Mouse (Mus musculus) kidney, adult 2 months (tissue): ENCODE results near the gene Top1. TPM values are rescaled to one million over a fixed set of nuclear protein-coding genes. Genes with fewer than 3 reads are reported as not detected.

ENCODE experiments used
- DNase-seq: peaks from one replicate; pipeline ENCODE4 v3.0.0; 2021
- H3K27ac ChIP-seq: fragments of 200-500 bp; 2 replicates; pipeline ENCODE4 v1.5.1; 2012; ENCODE audit warnings: low read depth, low read length, control low read depth, inconsistent platforms; ENCODE audit not compliant: insufficient read depth
- H3K27me3 ChIP-seq: fragments of 200-500 bp; replicated peaks from 2 replicates; pipeline ENCODE4 v1.6.1; 2012; ENCODE audit warnings: mild to moderate bottlenecking, moderate library complexity, low read length, inconsistent platforms; ENCODE audit not compliant: control insufficient read depth, insufficient read depth
- H3K36me3 ChIP-seq: fragments of 200-500 bp; 2 replicates; pipeline ENCODE4 v1.6.1; 2012; ENCODE audit warnings: mild to moderate bottlenecking, moderate library complexity, low read length, inconsistent platforms; ENCODE audit not compliant: control insufficient read depth, insufficient read depth
- H3K4me1 ChIP-seq: fragments of 200-500 bp; 2 replicates; pipeline ENCODE4 v1.6.1; 2011; ENCODE audit warnings: low read length; ENCODE audit not compliant: control insufficient read depth, insufficient read depth
- H3K4me3 ChIP-seq: fragments of 200-500 bp; 2 replicates; pipeline ENCODE4 v1.5.1; 2011; ENCODE audit warnings: mild to moderate bottlenecking, low read depth, low read length, control low read depth; ENCODE audit not compliant: insufficient read depth
- CTCF ChIP-seq: fragments of 200-500 bp; conservative IDR thresholded peaks from 2 replicates; pipeline ENCODE4 v1.5.1; 2011; ENCODE audit warnings: low read depth, mild to moderate bottlenecking, control low read depth, low read length, moderate library complexity, mixed read lengths; ENCODE audit not compliant: insufficient read depth, insufficient read length
- POLR2A ChIP-seq: fragments of 200-500 bp; IDR thresholded peaks from one replicate; pipeline ENCODE4 v1.6.1; 2011; ENCODE audit warnings: low read depth, low read length, control low read depth
- WGBS: fragments of 180-500 bp; shearing (Covaris S2); methylation state at CpG from one replicate; pipeline ENCODE4 v1.1.7; 2018; 5-methylcytosine and 5-hydroxymethylcytosine counted together
- polyA plus RNA-seq: library from polyadenylated mRNA; depleted of rRNA; stranded (reverse); fragments of >200 nt; gene quantifications from 2 replicates; pipeline ENCODE4 v1.2.3, GENCODE M21; 2012

Gene Top1
- polyA plus RNA-seq, 1 experiment, result 9.2 TPM

DNA sequence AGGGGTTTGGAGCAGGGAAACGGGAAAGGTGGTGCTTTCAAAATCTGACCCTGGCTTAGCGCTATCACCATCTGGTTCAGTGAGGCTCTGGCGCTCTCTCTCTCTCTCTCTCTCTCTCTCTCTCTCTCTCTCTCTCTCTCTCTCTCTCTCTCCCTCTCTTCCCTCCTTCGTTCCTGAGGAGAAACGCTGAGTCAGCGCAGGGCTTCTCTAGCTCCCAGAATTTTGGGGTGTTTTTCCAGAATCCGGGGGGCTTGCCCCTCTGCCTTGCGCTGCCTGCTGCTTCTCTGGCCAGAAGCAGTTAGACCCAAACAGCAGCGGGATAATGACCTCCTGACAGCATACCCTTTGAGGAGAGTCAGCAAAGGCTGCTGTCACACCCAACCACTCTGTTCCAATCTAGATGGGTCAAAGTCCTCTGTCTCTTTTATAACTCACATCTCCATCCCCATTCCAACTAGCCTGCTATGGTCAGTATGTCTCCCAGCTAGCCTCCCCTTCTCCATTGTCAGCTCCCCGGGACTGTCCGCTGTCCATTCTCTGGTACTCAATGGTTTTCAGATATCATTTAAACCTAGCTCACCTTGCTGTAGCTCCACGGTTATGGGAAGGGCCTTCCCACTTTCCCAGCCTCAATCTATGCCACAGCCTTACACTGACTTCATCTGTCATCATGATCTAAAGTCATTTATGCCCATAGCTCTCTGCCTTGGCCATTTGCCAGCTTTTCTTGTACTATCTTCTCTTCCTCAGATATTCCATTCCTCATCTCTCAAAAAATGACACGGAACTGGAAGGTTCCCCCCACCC lies 5.6 kb upstream of the Top1 start:
- no peak overlapping the region for H3K4me3 ChIP-seq
- H3K27ac ChIP-seq, result no peak overlapping the region
- 87% methylated on average over 13 of the region's 13 CpGs for WGBS
- DNase-seq, result no peak
- H3K27me3 ChIP-seq, result no peaks in the 10 kb centered on the region
- no peaks in the 10 kb centered on the region for H3K36me3 ChIP-seq
- TF ChIP-seq POLR2A (no peak), CTCF (no peak)
- no peaks in the 10 kb centered on the region for H3K4me1 ChIP-seq

DNA sequence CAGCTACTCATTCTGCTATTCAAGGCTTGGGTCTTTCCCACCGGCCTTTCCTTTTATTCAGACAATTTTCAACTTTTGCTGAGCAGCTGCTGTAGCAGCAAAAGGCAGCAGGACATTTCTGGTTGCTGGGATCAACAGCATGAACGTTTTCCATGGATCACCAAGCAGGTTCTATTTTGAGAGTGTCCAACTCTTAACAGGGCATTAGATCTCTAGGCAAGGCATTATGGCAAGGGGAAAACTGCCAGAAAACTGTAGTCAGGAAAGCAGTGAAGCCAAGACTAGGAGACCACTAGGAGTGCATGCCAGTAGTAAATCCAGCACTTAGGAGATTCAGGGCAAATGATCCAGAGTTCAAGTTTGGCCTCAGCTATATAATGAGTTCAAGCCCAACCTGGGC lies 4.5 kb upstream of the Top1 start:
- TF ChIP-seq POLR2A (no peak), CTCF (no peak)
- no peaks in the 10 kb centered on the region for H3K36me3 ChIP-seq
- DNase-seq, result peak; percentile 51
- no peaks in the 10 kb centered on the region for H3K27me3 ChIP-seq
- no peak overlapping the region for H3K4me3 ChIP-seq
- no peaks in the 10 kb centered on the region; the same call in 1 of the 2 replicates for H3K4me1 ChIP-seq
- 29% methylated on average over 2 of the region's 2 CpGs for WGBS
- H3K27ac ChIP-seq, result no peak overlapping the region

DNA sequence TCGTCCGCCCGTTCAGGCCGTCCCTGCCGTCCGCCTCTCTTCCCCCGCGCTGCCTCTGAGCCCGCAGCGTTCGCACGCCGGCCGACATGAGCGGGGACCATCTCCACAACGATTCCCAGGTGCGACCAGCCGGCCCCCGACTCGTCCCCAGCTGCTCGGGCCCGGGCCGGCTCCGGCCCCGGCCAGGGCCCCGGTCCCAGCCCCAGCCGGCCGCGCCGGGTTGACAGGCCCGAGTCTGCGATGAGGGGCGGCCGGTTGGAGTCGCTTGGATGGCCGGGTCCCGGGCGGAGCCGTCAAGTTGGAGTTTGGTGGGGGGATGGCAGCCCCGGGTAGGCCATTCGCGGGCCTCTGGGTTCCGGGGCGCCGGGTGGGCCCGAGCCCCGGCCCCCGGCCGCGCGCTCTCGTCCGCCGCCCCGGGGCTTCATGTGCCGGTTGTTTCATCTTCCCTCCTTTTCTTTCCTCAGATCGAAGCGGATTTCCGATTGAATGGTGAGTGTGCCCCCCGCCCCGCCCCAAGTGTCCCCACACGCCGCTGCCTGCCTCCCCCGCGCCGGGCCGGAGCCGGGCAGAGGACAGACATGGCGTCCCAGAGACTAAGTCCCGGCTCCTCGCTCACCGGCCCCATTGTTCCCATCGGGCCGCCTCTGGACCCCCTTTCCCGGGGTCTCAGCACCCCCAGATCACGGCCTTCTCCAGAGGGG lies 606 bp downstream of the Top1 start:
- Histone ChIP-seq H3K36me3 (no peaks in the 10 kb centered on the region), H3K4me1 (peaks cover 8% of the 10 kb centered on the region; the same call in 1 of the 2 replicates), H3K27me3 (no peaks in the 10 kb centered on the region), H3K4me3 (peak overlapping the region; percentile 67), H3K27ac (peak overlapping the region; percentile 97)
- TF ChIP-seq CTCF (no peak), POLR2A (no peak)
- peak; percentile 54 for DNase-seq
- WGBS, result 1% methylated on average over 76 of the region's 76 CpGs

DNA sequence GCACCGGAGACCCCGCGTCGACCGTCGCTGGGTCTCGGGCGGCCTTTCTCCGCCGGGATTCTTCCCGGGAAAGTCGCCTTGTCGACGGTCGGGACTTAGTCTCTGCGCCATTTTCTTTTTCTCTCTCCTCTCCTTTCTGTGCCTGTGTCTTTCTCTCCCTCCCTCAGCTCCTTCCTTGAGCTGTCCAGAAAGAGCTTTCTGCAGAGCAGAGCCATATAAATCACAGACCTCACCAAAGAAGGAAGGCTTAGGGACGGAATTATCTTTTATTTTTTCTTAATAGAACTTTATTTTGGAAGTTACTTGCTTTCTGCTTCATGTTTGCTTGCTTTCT lies 1.1 kb downstream of the Top1 start:
- WGBS, result 0% methylated on average over 17 of the region's 17 CpGs
- Histone ChIP-seq H3K4me3 (peak overlapping the region; percentile 67), H3K27me3 (no peaks in the 10 kb centered on the region), H3K36me3 (no peaks in the 10 kb centered on the region), H3K4me1 (peaks cover 8% of the 10 kb centered on the region; the same call in 1 of the 2 replicates), H3K27ac (peak overlapping the region; percentile 97)
- no peak for TF ChIP-seq CTCF
- TF ChIP-seq POLR2A, result no peak
- peak; percentile 48 for DNase-seq

DNA sequence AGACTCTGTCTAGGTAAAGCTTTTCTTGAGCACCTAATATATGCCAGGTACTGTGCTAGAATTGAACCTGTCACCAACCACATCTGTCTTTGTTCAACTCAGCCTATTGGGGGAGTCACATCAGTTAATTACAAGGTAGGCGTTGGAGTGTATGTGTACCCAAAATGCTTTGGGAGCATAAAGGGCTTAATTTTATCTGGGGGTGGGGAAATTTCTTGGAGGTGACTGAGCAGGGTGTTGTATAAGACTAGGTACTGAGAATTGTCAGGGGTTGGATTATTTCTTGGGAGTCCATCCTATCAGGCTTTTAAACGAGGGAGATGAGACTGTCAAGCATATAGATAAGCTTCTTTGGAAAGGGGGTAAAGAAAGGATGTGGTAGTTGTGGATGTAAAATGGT lies 2.4 kb downstream of the Top1 start:
- WGBS, result 59% methylated on average over 2 of the region's 2 CpGs
- Histone ChIP-seq H3K27ac (no peak overlapping the region), H3K4me3 (no peak overlapping the region)

DNA sequence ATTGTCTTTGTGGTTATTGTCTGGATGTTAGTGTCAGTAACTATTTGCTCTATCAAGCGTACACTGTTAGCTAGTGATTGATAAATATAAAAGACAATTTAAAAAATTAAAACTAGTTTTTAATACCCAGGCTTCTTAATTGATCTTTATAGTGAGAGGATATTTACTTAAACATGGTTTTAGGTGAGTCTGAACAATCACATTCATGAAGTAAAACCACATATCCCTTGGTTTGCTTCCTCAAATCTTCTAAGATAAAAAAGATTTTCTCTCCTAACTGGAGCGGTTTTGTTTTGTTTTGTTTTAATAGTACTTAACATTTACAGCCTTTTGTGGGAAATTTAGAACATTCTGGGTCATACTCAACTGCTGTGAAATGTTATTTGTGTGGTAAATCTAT lies 3.4 kb downstream of the Top1 start:
- TF ChIP-seq CTCF (no peak), POLR2A (no peak)
- H3K27me3 ChIP-seq, result no peaks in the 10 kb centered on the region
- H3K36me3 ChIP-seq, result no peaks in the 10 kb centered on the region
- H3K4me1 ChIP-seq, result peaks cover 8% of the 10 kb centered on the region; the same call in 1 of the 2 replicates
- WGBS, result 70% methylated on average over 2 of the region's 2 CpGs
- H3K27ac ChIP-seq, result no peak overlapping the region
- H3K4me3 ChIP-seq, result no peak overlapping the region
- DNase-seq, result no peak

More for the DNA sequence above, 2.4 kb downstream of the Top1 start:
- Histone ChIP-seq H3K36me3 (no peaks in the 10 kb centered on the region), H3K27me3 (no peaks in the 10 kb centered on the region), H3K4me1 (peaks cover 8% of the 10 kb centered on the region; the same call in 1 of the 2 replicates)
- no peak for TF ChIP-seq CTCF
- TF ChIP-seq POLR2A, result no peak
- no peak for DNase-seq

DNA sequence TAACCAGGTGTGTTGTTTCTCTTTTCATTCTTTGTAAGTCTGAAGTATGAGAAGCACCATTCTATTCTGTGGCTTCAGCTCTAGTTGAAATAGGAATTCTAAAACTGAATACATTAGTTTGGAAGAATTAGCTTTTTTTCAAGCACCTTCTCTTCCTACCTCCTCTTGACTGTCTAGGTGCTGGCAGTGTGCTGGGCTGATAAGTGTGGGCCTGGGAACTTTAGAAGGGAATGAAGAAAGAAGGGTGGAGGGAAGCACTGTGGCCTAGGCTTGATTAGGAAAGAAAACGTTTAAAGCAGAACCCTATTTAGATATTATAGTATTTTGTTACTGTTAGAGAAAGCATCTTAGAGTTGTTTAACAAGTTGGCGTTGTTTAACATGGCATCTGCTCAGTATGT lies 5.5 kb downstream of the Top1 start:
- no peak for TF ChIP-seq POLR2A
- TF ChIP-seq CTCF, result no peak
- Histone ChIP-seq H3K4me1 (peaks cover 8% of the 10 kb centered on the region; the same call in 1 of the 2 replicates), H3K36me3 (no peaks in the 10 kb centered on the region), H3K27ac (no peak overlapping the region), H3K27me3 (no peaks in the 10 kb centered on the region), H3K4me3 (no peak overlapping the region)
- no peak for DNase-seq
- 64% methylated on average over 2 of the region's 2 CpGs for WGBS
